Mouse (Mus musculus) liver, embryonic 16.5 days (tissue): Measurements from ENCODE around the gene Arhgap30. TPM values are rescaled to one million over a fixed set of nuclear protein-coding genes. Genes with fewer than 3 reads are reported as not detected.

Experiments used
- ATAC-seq: fragments of 200-750 bp; cut with Nextera tagmentation; 2 replicates; pipeline ENCODE4 v1.8.0; 2017; ENCODE audit warnings: low read depth, mild to moderate bottlenecking, moderate number of reproducible peaks, moderate library complexity
- H3K27ac ChIP-seq: fragments of 300-500 bp; sonication (generic); 2 replicates; pipeline ENCODE4 v1.5.1; 2014; ENCODE audit warnings: mild to moderate bottlenecking, low read length
- H3K27me3 ChIP-seq: fragments of 300-500 bp; sonication (generic); 2 replicates; pipeline ENCODE4 v1.6.1; 2014; ENCODE audit warnings: low read depth, low read length, mixed read lengths; ENCODE audit not compliant: control insufficient read depth, insufficient read depth
- H3K36me3 ChIP-seq: fragments of 300-500 bp; sonication (generic); 2 replicates; pipeline ENCODE4 v1.6.1; 2014; ENCODE audit warnings: mild to moderate bottlenecking; ENCODE audit not compliant: control insufficient read depth, insufficient read depth
- H3K4me1 ChIP-seq: fragments of 300-500 bp; sonication (generic); 2 replicates; pipeline ENCODE4 v1.6.1; 2014; ENCODE audit warnings: low read depth, low read length, mixed read lengths; ENCODE audit not compliant: control insufficient read depth
- H3K4me2 ChIP-seq: fragments of 300-500 bp; sonication (generic); 2 replicates; pipeline ENCODE4 v1.6.1; 2014; ENCODE audit warnings: low read depth, low read length, mixed read lengths
- H3K4me3 ChIP-seq: fragments of 300-500 bp; sonication (generic); 2 replicates; pipeline ENCODE4 v1.5.1; 2014; ENCODE audit warnings: low read depth, mild to moderate bottlenecking, low read length
- H3K9ac ChIP-seq: fragments of 300-500 bp; sonication (generic); 2 replicates; pipeline ENCODE4 v1.6.1; 2014; ENCODE audit warnings: low read depth, low read length
- H3K9me3 ChIP-seq: fragments of 300-500 bp; sonication (generic); replicated peaks from 2 replicates; pipeline ENCODE4 v1.6.1; 2016; ENCODE audit warnings: low read length; ENCODE audit not compliant: control insufficient read depth
- WGBS: fragments of 180-500 bp; shearing (Covaris S2); extraction: QIAGEN DNeasy Blood & Tissue Kit; methylation state at CpG from one replicate; pipeline ENCODE4 v1.1.7; 2014; ENCODE audit not compliant: insufficient replicate concordance; 5-methylcytosine and 5-hydroxymethylcytosine counted together
- polyA plus RNA-seq: library from polyadenylated mRNA; unstranded; fragments of >200 nt; fragmentation: Nextera tagmentation; extraction: Ambion mirVana; gene quantifications from 2 replicates; pipeline ENCODE4 v1.2.1, GENCODE M21; 2015

Arhgap30 gene
- polyA plus RNA-seq, 1 experiment from 2014 or later, result 5.8 TPM

- WGBS, result 63% methylated on average over 5 of the region's 5 CpGs
- no peak for ATAC-seq
- Histone ChIP-seq H3K27me3 (peaks cover 2% of the 10 kb centered on the region; the same call in 1 of the 2 replicates), H3K9me3 (no peaks in the 10 kb centered on the region; the same call in 1 of the 2 replicates), H3K27ac (no peak overlapping the region), H3K9ac (no peak overlapping the region), H3K4me2 (no peak overlapping the region), H3K36me3 (no peaks in the 10 kb centered on the region), H3K4me1 (peaks cover 16% of the 10 kb centered on the region), H3K4me3 (no peak overlapping the region)
Observed at GRCm38 (mm10) chr1:171445050-171445449, 56.3 kb downstream of the Arhgap30 start.

DNA sequence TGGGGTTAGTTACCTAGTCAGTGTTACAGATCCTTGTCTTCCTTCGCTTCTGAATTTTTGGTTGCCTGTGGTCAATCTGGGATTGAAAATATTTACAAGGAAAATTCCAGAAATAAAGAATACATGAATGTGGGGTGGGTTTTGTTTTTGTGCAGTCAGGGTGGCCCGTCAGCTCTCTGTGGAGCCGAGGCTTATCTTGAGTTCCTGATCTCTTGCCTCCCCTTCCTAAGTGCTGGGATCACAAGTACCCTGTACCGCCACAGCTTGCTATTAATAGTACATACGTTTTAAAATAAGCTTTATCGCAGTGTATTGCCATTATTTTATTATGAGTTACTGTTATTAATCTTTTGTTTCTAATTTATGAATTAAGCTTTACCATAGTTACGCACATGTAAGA is 58.1 kb downstream of the Arhgap30 start:
- Histone ChIP-seq H3K9ac (no peak overlapping the region), H3K4me3 (no peak overlapping the region), H3K36me3 (no peaks in the 10 kb centered on the region), H3K4me1 (peaks cover 10% of the 10 kb centered on the region), H3K9me3 (no peaks in the 10 kb centered on the region; the same call in 1 of the 2 replicates), H3K27me3 (no peaks in the 10 kb centered on the region), H3K27ac (no peak overlapping the region), H3K4me2 (no peak overlapping the region)
- ATAC-seq, result no peak
- 34% methylated on average over 7 of the region's 7 CpGs for WGBS

DNA sequence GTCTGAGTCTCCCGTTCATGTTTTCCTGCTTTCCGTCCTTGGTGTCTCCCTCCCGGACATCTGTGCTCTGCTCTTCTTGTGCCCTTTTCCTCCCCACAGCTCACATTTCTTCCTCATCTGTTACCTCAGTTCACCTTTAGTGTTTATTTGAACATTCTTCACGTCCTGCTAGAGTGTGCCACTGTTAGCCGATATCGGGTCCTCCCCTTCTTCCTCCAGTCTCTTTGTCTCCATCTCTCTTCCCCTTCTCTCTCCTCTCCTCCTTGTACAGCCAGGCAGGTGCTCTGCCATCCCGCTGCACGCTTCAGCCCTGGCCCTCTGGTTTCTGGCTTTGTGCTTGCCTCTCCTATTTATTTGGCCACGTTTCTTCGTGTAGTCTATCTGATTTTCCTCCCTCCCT is 58.9 kb downstream of the Arhgap30 start:
- WGBS, result 25% methylated on average over 10 of the region's 10 CpGs

GRCm38 (mm10) chr1:171450062-171450461 is 61.3 kb downstream of the Arhgap30 start:
- Histone ChIP-seq H3K27ac (no peak overlapping the region), H3K9me3 (no peaks in the 10 kb centered on the region), H3K4me2 (no peak overlapping the region), H3K27me3 (no peaks in the 10 kb centered on the region), H3K9ac (no peak overlapping the region), H3K4me3 (no peak overlapping the region), H3K36me3 (no peaks in the 10 kb centered on the region), H3K4me1 (peaks cover 6% of the 10 kb centered on the region)
- no peak for ATAC-seq
- WGBS, result 68% methylated on average over 11 of the region's 11 CpGs

More for the DNA sequence above, 58.9 kb downstream of the Arhgap30 start:
- Histone ChIP-seq H3K27me3 (no peaks in the 10 kb centered on the region), H3K9ac (no peak overlapping the region), H3K27ac (no peak overlapping the region), H3K4me2 (no peak overlapping the region), H3K4me1 (peaks cover 6% of the 10 kb centered on the region), H3K4me3 (no peak overlapping the region), H3K9me3 (no peaks in the 10 kb centered on the region; the same call in 1 of the 2 replicates), H3K36me3 (no peaks in the 10 kb centered on the region)
- no peak for ATAC-seq

DNA sequence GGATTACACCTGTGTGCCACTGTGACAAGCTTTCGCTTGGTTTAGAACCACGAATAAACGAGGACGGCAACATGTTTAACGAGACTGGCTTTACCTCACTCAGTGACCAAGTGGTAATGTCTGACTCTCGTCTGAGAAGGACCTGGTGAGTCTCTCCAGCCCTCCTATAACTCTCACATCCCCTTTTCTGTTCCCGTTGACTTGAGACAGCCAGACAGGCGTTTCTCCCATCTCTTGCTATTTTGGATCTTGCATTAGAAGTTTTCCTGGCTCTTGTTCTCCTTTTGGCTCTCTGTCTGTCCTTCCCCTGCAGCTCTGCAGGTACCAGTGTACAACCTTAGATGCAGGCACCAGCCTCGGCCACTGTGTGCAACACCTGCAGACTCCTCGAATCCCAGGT is 62.2 kb downstream of the Arhgap30 start:
- no peak overlapping the region for H3K27ac ChIP-seq
- H3K4me2 ChIP-seq, result no peak overlapping the region
- WGBS, result 62% methylated on average over 10 of the region's 10 CpGs
- no peaks in the 10 kb centered on the region for H3K36me3 ChIP-seq
- no peak overlapping the region for H3K9ac ChIP-seq
- H3K4me1 ChIP-seq, result peaks cover 6% of the 10 kb centered on the region
- no peak for ATAC-seq
- no peaks in the 10 kb centered on the region for H3K27me3 ChIP-seq
- H3K9me3 ChIP-seq, result no peaks in the 10 kb centered on the region
- no peak overlapping the region for H3K4me3 ChIP-seq

DNA sequence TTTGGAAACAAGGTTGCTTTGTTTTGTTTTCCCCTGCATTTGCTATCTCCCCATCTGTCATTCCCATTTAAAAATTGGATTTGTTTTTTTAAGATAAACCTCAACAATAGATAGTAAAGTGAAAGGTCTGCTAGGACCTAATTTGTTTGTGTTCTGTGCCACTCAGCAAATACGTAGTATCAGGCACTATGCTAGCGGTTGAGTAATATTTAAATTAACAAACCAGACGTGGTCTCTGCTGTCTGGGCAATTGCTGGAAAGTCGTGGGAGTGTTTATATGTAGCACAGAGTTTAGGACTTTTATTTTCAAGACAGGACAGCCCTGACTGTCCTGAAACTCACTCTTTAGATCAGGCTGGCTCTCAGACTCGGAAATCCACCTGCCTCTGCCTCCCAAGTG is 63.8 kb downstream of the Arhgap30 start:
- peak overlapping the region; percentile 47 for H3K27ac ChIP-seq
- ATAC-seq, result peak; percentile 53
- WGBS, result 36% methylated on average over 5 of the region's 5 CpGs

DNA sequence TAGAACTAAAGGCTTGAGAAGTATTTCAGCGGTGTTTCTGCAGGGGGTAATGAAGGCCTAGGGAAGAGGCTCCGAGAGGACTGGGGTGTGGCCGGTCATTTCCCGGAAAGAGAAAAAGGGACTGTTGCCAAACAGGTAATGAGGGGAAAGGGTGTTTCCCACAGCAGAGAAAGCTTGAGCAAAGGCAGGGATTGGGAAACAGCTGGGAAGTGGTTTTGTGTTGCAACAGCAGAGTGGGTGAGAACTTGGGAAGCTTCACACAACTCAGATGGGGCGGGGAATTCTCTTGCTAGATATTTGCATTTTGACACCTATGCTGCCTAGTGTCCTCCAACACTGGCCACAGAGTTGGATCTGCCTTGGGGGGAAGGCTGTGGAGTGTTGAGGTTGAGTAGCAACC is 64.2 kb downstream of the Arhgap30 start:
- peak; percentile 82 for ATAC-seq
- H3K27ac ChIP-seq, result peak overlapping the region; percentile 47

More for the DNA sequence above, 63.8 kb downstream of the Arhgap30 start:
- no peaks in the 10 kb centered on the region for H3K27me3 ChIP-seq
- no peak overlapping the region for H3K4me2 ChIP-seq
- no peak overlapping the region for H3K4me3 ChIP-seq
- peaks cover 5% of the 10 kb centered on the region for H3K4me1 ChIP-seq
- H3K9me3 ChIP-seq, result no peaks in the 10 kb centered on the region
- H3K36me3 ChIP-seq, result no peaks in the 10 kb centered on the region
- H3K9ac ChIP-seq, result no peak overlapping the region

GRCm38 (mm10) chr1:171454926-171455325 is 66.2 kb downstream of the Arhgap30 start:
- no peaks in the 10 kb centered on the region for H3K27me3 ChIP-seq
- ATAC-seq, result no peak
- H3K9ac ChIP-seq, result no peak overlapping the region
- no peak overlapping the region for H3K4me2 ChIP-seq
- WGBS, result 56% methylated on average over 6 of the region's 6 CpGs
- no peaks in the 10 kb centered on the region; the same call in 1 of the 2 replicates for H3K4me1 ChIP-seq
- no peak overlapping the region for H3K4me3 ChIP-seq
- H3K27ac ChIP-seq, result no peak overlapping the region
- no peaks in the 10 kb centered on the region for H3K36me3 ChIP-seq
- no peaks in the 10 kb centered on the region for H3K9me3 ChIP-seq

More for the DNA sequence above, 64.2 kb downstream of the Arhgap30 start:
- Histone ChIP-seq H3K4me3 (no peak overlapping the region), H3K9me3 (no peaks in the 10 kb centered on the region), H3K4me1 (peaks cover under 1% of the 10 kb centered on the region), H3K9ac (no peak overlapping the region), H3K4me2 (no peak overlapping the region), H3K27me3 (no peaks in the 10 kb centered on the region), H3K36me3 (no peaks in the 10 kb centered on the region)
- WGBS, result 63% methylated on average over 5 of the region's 5 CpGs

DNA sequence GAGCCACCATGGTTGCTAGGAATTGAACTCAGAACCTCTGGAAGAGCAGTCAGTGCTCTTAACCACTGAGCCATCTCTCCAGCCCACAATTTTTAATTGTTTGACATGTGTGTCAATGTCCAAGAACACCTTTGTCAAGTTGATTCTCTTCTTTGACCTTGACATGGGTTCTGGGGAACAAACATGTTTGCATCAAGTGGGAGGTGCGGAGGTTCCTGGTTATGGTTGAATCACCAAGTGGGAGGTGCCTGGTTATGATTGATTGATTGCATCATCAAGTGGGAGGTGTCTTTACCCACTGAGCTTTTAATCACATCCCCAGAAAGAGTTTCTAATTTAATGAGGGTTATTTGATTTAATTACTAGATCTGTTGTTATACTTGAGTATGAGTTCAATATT is 68.8 kb downstream of the Arhgap30 start:
- no peak for ATAC-seq
- no peaks in the 10 kb centered on the region; the same call in 1 of the 2 replicates for H3K4me1 ChIP-seq
- H3K27ac ChIP-seq, result no peak overlapping the region
- H3K9ac ChIP-seq, result no peak overlapping the region
- H3K36me3 ChIP-seq, result no peaks in the 10 kb centered on the region
- H3K4me3 ChIP-seq, result no peak overlapping the region
- 61% methylated on average over 1 of the region's 1 CpGs for WGBS
- no peaks in the 10 kb centered on the region for H3K9me3 ChIP-seq
- H3K4me2 ChIP-seq, result no peak overlapping the region
- H3K27me3 ChIP-seq, result no peaks in the 10 kb centered on the region
